Mouse (Mus musculus) myocyte (in vitro differentiated cells): ENCODE data around the gene Prkca. TPM values are rescaled to one million over a fixed set of nuclear protein-coding genes. Genes with fewer than 3 reads are reported as not detected.

Experiments
- H3K27me3 ChIP-seq: one replicate; pipeline ENCODE4 v1.6.1; 2011; ENCODE audit not compliant: control insufficient read depth, insufficient read depth, insufficient read length
- H3K36me3 ChIP-seq: one replicate; pipeline ENCODE4 v1.6.1; 2011; ENCODE audit not compliant: control insufficient read depth, insufficient read depth
- H3K4me2 ChIP-seq: one replicate; pipeline ENCODE4 v1.6.1; 2011; ENCODE audit warnings: low read depth, control low read depth
- H3K4me3 ChIP-seq: one replicate; pipeline ENCODE4 v1.5.1; 2011; ENCODE audit warnings: mild to moderate bottlenecking, control low read depth, moderate library complexity
- H3K79me2 ChIP-seq: one replicate; pipeline ENCODE4 v1.6.1; 2011; ENCODE audit not compliant: control insufficient read depth, insufficient read depth
- H3ac ChIP-seq: one replicate; pipeline ENCODE4 v1.6.1; 2011; ENCODE audit not compliant: control insufficient read depth, insufficient read length
- CEBPB ChIP-seq: IDR thresholded peaks from 2 replicates; pipeline ENCODE4 v1.6.1; 2011; ENCODE audit warnings: mild to moderate bottlenecking, moderate library complexity; ENCODE audit not compliant: poor library complexity, insufficient read depth, severe bottlenecking
- E2F4 ChIP-seq: IDR thresholded peaks from one replicate; pipeline ENCODE4 v1.6.1; 2011; ENCODE audit warnings: mild to moderate bottlenecking, control low read depth, moderate library complexity; ENCODE audit not compliant: insufficient read depth
- MAX ChIP-seq: IDR thresholded peaks from one replicate; pipeline ENCODE4 v1.6.1; 2011; ENCODE audit warnings: low read depth, mild to moderate bottlenecking, control low read depth
- MYOD1 ChIP-seq, 3 experiments: IDR thresholded peaks; one replicate each; pipeline ENCODE4 v1.6.1; 2011; ENCODE audit warnings: control low read depth in 2 of 3, low read depth in 2 of 3, mild to moderate bottlenecking in 2 of 3, moderate library complexity in 1 of 3; ENCODE audit not compliant: insufficient read length in 2 of 3, control insufficient read depth in 1 of 3
- MYOG ChIP-seq, 3 experiments: IDR thresholded peaks; one replicate each; pipeline ENCODE4 v1.6.1; 2011; ENCODE audit warnings: control low read depth in 2 of 3, low read depth in 2 of 3, mild to moderate bottlenecking in 2 of 3; ENCODE audit not compliant: insufficient read length in 2 of 3, control insufficient read depth in 1 of 3, insufficient read depth in 1 of 3
- POLR2A ChIP-seq: IDR thresholded peaks from one replicate; pipeline ENCODE4 v1.6.1; 2011; ENCODE audit warnings: low read depth, mild to moderate bottlenecking, control low read depth, moderate library complexity; ENCODE audit not compliant: insufficient read length
- POLR2AphosphoS2 ChIP-seq: IDR thresholded peaks from one replicate; pipeline ENCODE4 v1.6.1; 2011; ENCODE audit warnings: low read depth, control low read depth; ENCODE audit not compliant: insufficient read length
- REST ChIP-seq: IDR thresholded peaks from one replicate; pipeline ENCODE4 v1.6.1; 2011; ENCODE audit warnings: mild to moderate bottlenecking, control low read depth, moderate library complexity; ENCODE audit not compliant: insufficient read depth, insufficient read length
- SRF ChIP-seq: IDR thresholded peaks from one replicate; pipeline ENCODE4 v1.6.1; 2011; ENCODE audit warnings: low read depth; ENCODE audit not compliant: control insufficient read depth, insufficient read length
- TCF12 ChIP-seq: IDR thresholded peaks from one replicate; pipeline ENCODE4 v1.6.1; 2011; ENCODE audit warnings: mild to moderate bottlenecking, control low read depth; ENCODE audit not compliant: poor library complexity, insufficient read depth, severe bottlenecking
- TCF3 ChIP-seq: IDR thresholded peaks from one replicate; pipeline ENCODE4 v1.6.1; 2011; ENCODE audit warnings: low read depth, control low read depth; ENCODE audit not compliant: insufficient read length
- USF1 ChIP-seq: IDR thresholded peaks from one replicate; pipeline ENCODE4 v1.6.1; 2011; ENCODE audit warnings: low read depth, mild to moderate bottlenecking, control low read depth, moderate library complexity
- polyA plus RNA-seq: library from polyadenylated mRNA; unstranded; fragments of >200 nt; fragmentation: generic; extraction: Trizol; gene quantifications from one replicate; pipeline ENCODE4 v1.2.1, GENCODE M21; 2012; ENCODE audit warnings: missing spikeins

The Prkca gene
- polyA plus RNA-seq, 1 experiment = 15.3 TPM

GRCm38 (mm10) chr11:108181012-108181713 lies 162.6 kb downstream of the Prkca start:
- H3K27me3 ChIP-seq = no peaks in the 10 kb centered on the region
- H3K79me2 ChIP-seq = peaks cover 4% of the 10 kb centered on the region
- H3K4me2 ChIP-seq = no peak overlapping the region
- no peaks in the 10 kb centered on the region for H3K36me3 ChIP-seq
- TF ChIP-seq REST = no peak
- TF ChIP-seq MYOD1 (IDR thresholded peaks at IDR 0.05; ENCODE audit: control insufficient read depth in 1 of 3, insufficient read length in 2 of 3, low read depth in 2 of 3) = no peak
- TF ChIP-seq TCF3 = no peak
- no peak for TF ChIP-seq MYOG (IDR thresholded peaks at IDR 0.05; ENCODE audit: control insufficient read depth in 1 of 3, insufficient read depth in 1 of 3, insufficient read length in 2 of 3, low read depth in 2 of 3)
- TF ChIP-seq SRF = no peak
- no peak for TF ChIP-seq MAX
- TF ChIP-seq E2F4 = no peak
- no peak for TF ChIP-seq POLR2A
- no peak for TF ChIP-seq TCF12
- no peak overlapping the region for H3K4me3 ChIP-seq
- H3ac ChIP-seq = no peak overlapping the region

GRCm38 (mm10) chr11:108178802-108179201 lies 164.9 kb downstream of the Prkca start:
- Histone ChIP-seq H3K27me3 (no peaks in the 10 kb centered on the region), H3K4me2 (no peak overlapping the region), H3K4me3 (no peak overlapping the region), H3K79me2 (peaks cover under 1% of the 10 kb centered on the region), H3K36me3 (no peaks in the 10 kb centered on the region), H3ac (no peak overlapping the region)
- TF ChIP-seq CEBPB (no peak), MAX (no peak), USF1 (no peak)

GRCm38 (mm10) chr11:108178258-108178657 lies 165.5 kb downstream of the Prkca start:
- no peaks in the 10 kb centered on the region for H3K79me2 ChIP-seq
- no peaks in the 10 kb centered on the region for H3K36me3 ChIP-seq
- H3ac ChIP-seq = no peak overlapping the region
- H3K4me2 ChIP-seq = no peak overlapping the region
- no peak for TF ChIP-seq SRF
- no peaks in the 10 kb centered on the region for H3K27me3 ChIP-seq
- no peak overlapping the region for H3K4me3 ChIP-seq

- H3K79me2 ChIP-seq = no peaks in the 10 kb centered on the region
- TF ChIP-seq TCF12 (no peak), USF1 (no peak), REST (no peak), POLR2A (no peak), MYOD1 (IDR thresholded peaks at IDR 0.05; ENCODE audit: control insufficient read depth in 1 of 3, insufficient read length in 2 of 3, low read depth in 2 of 3) (no peak), MAX (no peak), TCF3 (no peak), E2F4 (no peak), MYOG (IDR thresholded peaks at IDR 0.05; ENCODE audit: control insufficient read depth in 1 of 3, insufficient read depth in 1 of 3, insufficient read length in 2 of 3, low read depth in 2 of 3) (no peak), CEBPB (no peak), POLR2AphosphoS2 (no peak)
- no peak overlapping the region for H3K4me3 ChIP-seq
- no peaks in the 10 kb centered on the region for H3K27me3 ChIP-seq
- no peaks in the 10 kb centered on the region for H3K36me3 ChIP-seq
- no peak overlapping the region for H3K4me2 ChIP-seq
- H3ac ChIP-seq = no peak overlapping the region
Observed at GRCm38 (mm10) chr11:108176715-108177114, 167.0 kb downstream of the Prkca start.

- H3K79me2 ChIP-seq = no peaks in the 10 kb centered on the region
- TF ChIP-seq POLR2A (no peak), SRF (no peak), TCF12 (no peak), E2F4 (no peak), MYOD1 (IDR thresholded peaks at IDR 0.05; ENCODE audit: control insufficient read depth in 1 of 3, insufficient read length in 2 of 3, low read depth in 2 of 3) (no peak), CEBPB (no peak)
Observed at GRCm38 (mm10) chr11:108171917-108172316, 171.8 kb downstream of the Prkca start.

GRCm38 (mm10) chr11:108171260-108171659 lies 172.5 kb downstream of the Prkca start:
- Histone ChIP-seq H3K79me2 (no peaks in the 10 kb centered on the region), H3K27me3 (no peaks in the 10 kb centered on the region), H3K4me3 (no peak overlapping the region), H3K4me2 (no peak overlapping the region), H3K36me3 (no peaks in the 10 kb centered on the region), H3ac (no peak overlapping the region)
- no peak for TF ChIP-seq E2F4
- TF ChIP-seq POLR2A = no peak
- TF ChIP-seq CEBPB = no peak
- no peak for TF ChIP-seq POLR2AphosphoS2
- TF ChIP-seq TCF12 = no peak
- no peak for TF ChIP-seq MYOD1 (IDR thresholded peaks at IDR 0.05; ENCODE audit: control insufficient read depth in 1 of 3, insufficient read length in 2 of 3, low read depth in 2 of 3)
- TF ChIP-seq MAX = no peak

More at GRCm38 (mm10) chr11:108171917-108172316, 171.8 kb downstream of the Prkca start:
- Histone ChIP-seq H3ac (no peak overlapping the region), H3K4me2 (no peak overlapping the region), H3K27me3 (no peaks in the 10 kb centered on the region), H3K36me3 (no peaks in the 10 kb centered on the region), H3K4me3 (no peak overlapping the region)
